Mouse (Mus musculus): ENCODE results near the gene Spata3.

GRCm38 (mm10) chr1:86045848-86046805, 29.5 kb downstream of the Spata3 start, which contains the start of gene 2810459M11Rik:
- no peak for TF ChIP-seq CTCF (IDR thresholded peaks at IDR 0.05; ENCODE audit: extremely low read depth, insufficient read depth, insufficient read length, insufficient replicate concordance)
- TF ChIP-seq POLR2A (IDR thresholded peaks at IDR 0.05; ENCODE audit: low read depth, low read length), result no peak

Measured in spleen, adult 2 months (tissue).